Mouse (Mus musculus): ENCODE data around the gene H2afy2. TPM values are rescaled to one million over a fixed set of nuclear protein-coding genes. Genes with fewer than 3 reads are reported as not detected.

H2afy2 gene
- polyA plus RNA-seq, 2 experiments, result 1.5 to 1.7 TPM

DNA sequence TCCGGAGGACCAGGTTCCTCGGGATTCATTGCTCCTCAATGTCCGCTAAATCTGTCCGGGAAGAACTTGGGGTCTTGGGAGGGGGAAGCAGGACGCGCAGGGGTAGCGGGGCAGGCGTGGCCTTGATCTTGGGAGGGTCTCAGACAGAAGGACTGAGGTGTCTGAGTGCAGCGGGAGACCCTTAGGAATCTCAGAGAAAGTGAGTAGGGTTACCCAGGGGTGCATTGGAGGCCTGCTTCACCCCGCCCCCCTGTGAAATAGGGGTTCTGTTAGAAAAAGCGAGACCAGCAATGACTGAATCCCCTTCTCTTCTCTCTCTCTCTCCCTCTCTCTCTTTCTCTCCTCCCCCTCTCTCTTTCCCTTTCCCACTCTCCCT is 68.5 kb downstream of the H2afy2 start:
- peaks cover 0 to 8% of the 10 kb centered on the region in 2 experiments; a peak in 2 of 4 replicates for H3K4me1 ChIP-seq (replicated peaks; ENCODE audit: control insufficient read depth in 2 of 2, insufficient read depth in 2 of 2, low read length in 1 of 2)
- TF ChIP-seq EP300 (IDR thresholded peaks at IDR 0.05; ENCODE audit: low read depth), result no peak
- TF ChIP-seq CTCF (IDR thresholded peaks at IDR 0.05; ENCODE audit: low read depth), result no peak
- 4% methylated on average over 11 of the region's 11 CpGs for WGBS (ENCODE audit: insufficient replicate concordance)
- DNase-seq (ENCODE audit: low read depth in 3 of 3, low spot score in 3 of 3) (no peak), ATAC-seq (ENCODE audit: insufficient read depth) (peak; percentile 6; the same call in 1 of the 2 replicates)
- H3K36me3 ChIP-seq (replicated peaks; ENCODE audit: control insufficient read depth, insufficient read depth, low read depth), result no peaks in the 10 kb centered on the region
- peak overlapping the region; percentile 66 for H3K4me2 ChIP-seq (ENCODE audit: low read depth)
- H3K27me3 ChIP-seq (ENCODE audit: control insufficient read depth, insufficient read depth, low read length), result no peaks in the 10 kb centered on the region; the same call in 1 of the 2 replicates
- no peaks in the 10 kb centered on the region for H3K9me3 ChIP-seq (ENCODE audit: control insufficient read depth, low read length)
- peak overlapping the region; percentile 10; the same call in 1 of the 2 replicates for H3K9ac ChIP-seq (replicated peaks)
- H3K27ac ChIP-seq, result no peak overlapping the region
- peak overlapping the region; percentile 50 to 62 for H3K4me3 ChIP-seq (ENCODE audit: insufficient read depth in 1 of 2, low read depth in 2 of 2, low read length in 2 of 2)

DNA sequence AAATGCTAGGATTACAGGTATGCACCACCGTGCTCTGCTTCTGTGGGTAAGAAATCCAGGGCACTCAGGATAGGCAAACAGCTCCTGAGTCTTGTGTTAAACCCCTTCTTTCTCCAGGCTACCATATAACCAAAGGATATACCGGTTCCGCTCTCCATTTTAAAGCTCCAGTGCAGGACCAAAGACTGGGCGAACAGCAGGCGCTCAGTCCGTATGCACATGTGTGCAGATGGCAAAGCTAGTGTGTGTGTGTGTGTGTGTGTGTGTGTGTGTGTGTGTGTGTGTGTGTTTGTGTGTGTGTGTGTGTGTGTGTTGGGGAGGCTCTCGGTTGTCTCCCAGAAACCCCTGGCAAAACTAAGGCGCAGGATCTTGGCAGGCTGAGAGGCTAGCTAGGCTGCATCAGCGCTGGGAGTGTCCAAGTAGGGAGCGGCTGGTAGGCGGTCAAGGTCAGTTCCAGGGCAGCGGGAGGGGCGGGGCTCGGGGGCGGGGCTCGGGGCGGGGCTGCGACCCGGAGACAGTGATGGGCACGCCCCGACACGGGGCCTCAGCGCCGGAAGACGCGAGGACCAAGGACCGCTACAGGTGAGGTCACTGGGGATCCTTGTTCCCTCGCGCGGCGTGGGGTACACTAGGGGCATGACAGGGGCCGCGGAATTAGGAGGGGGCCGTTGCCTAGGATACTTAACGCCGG is 69.0 kb downstream of the H2afy2 start, which contains the start of gene Aifm2:
Aifm2 (plus strand) TSS at position 493 of the 691 bp plus-strand sequence.
- peak; percentile 88 for ATAC-seq (ENCODE audit: insufficient read depth)
- no peaks in the 10 kb centered on the region for H3K36me3 ChIP-seq (replicated peaks; ENCODE audit: control insufficient read depth, insufficient read depth, low read depth)
- H3K27ac ChIP-seq, result no peak within 1 kb of the TSS
- DNase-seq (ENCODE audit: low read depth in 3 of 3, low spot score in 3 of 3), result peak; percentile 45 to 53 (median 50)
- peak within 1 kb of the TSS; percentile 50 to 62 for H3K4me3 ChIP-seq (ENCODE audit: insufficient read depth in 1 of 2, low read depth in 2 of 2, low read length in 2 of 2)
- TF ChIP-seq EP300 (IDR thresholded peaks at IDR 0.05; ENCODE audit: low read depth), result no peak
- TF ChIP-seq CTCF (IDR thresholded peaks at IDR 0.05; ENCODE audit: low read depth), result no peak
- peaks cover 0 to 8% of the 10 kb centered on the region in 2 experiments; a peak in 2 of 4 replicates for H3K4me1 ChIP-seq (replicated peaks; ENCODE audit: control insufficient read depth in 2 of 2, insufficient read depth in 2 of 2, low read length in 1 of 2)
- 15% methylated on average over 36 of the region's 36 CpGs for WGBS (ENCODE audit: insufficient replicate concordance)
- no peaks in the 10 kb centered on the region for H3K9me3 ChIP-seq (ENCODE audit: control insufficient read depth, low read length)
- peak within 1 kb of the TSS; percentile 10; the same call in 1 of the 2 replicates for H3K9ac ChIP-seq (replicated peaks)
- no peaks in the 10 kb centered on the region; the same call in 1 of the 2 replicates for H3K27me3 ChIP-seq (ENCODE audit: control insufficient read depth, insufficient read depth, low read length)
- H3K4me2 ChIP-seq (ENCODE audit: low read depth), result peak within 1 kb of the TSS; percentile 66

DNA sequence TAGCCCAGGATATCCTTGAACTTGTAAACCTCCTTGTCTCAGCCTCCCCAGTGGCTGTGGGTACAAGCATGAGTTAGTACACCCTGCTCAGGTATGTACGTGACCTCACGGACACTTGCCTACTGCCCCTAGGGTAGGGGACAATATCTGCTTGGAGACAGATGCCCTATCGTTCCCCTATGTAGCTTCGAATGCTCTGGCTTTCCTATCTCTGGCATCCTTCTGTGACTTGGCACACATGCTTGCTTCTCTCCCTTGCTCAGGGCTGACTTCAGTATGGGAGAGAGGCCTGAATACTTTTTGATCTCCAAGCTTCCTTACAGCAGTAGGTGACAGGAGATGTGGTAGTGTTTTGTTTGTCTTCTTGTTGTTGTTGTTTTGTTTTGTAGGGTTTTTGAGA is 69.8 kb downstream of the H2afy2 start:
- no peak for ATAC-seq (ENCODE audit: insufficient read depth)
- 54% methylated on average over 4 of the region's 4 CpGs for WGBS (ENCODE audit: insufficient replicate concordance)
- H3K4me2 ChIP-seq (ENCODE audit: low read depth), result no peak overlapping the region

DNA sequence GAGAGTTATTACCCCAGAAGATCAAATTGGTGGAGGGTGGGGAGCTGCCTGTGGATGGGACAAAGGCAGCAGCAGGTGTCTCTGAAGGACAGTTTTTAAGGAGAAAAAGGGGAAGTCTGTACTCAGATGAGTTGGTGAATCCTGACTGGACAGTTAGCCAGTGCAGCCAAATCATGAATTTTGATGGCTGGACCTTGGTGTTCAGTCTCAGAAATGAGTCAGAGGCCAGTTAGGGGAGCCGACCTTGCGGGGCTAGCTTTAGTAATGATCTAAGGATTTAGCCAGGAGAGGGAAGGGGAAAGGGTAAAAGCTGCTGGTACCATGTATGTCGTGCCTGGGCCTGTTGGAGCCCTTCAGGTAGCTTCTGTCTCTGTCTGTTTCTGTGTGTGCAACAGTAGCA is 70.3 kb downstream of the H2afy2 start:
- H3K9me3 ChIP-seq (ENCODE audit: control insufficient read depth, low read length), result no peaks in the 10 kb centered on the region
- H3K27me3 ChIP-seq (ENCODE audit: control insufficient read depth, insufficient read depth, low read length), result no peaks in the 10 kb centered on the region; the same call in 1 of the 2 replicates
- TF ChIP-seq CTCF (IDR thresholded peaks at IDR 0.05; ENCODE audit: low read depth), result no peak
- no peak for TF ChIP-seq EP300 (IDR thresholded peaks at IDR 0.05; ENCODE audit: low read depth)
- peaks cover 0 to 8% of the 10 kb centered on the region in 2 experiments; a peak in 2 of 4 replicates for H3K4me1 ChIP-seq (replicated peaks; ENCODE audit: control insufficient read depth in 2 of 2, insufficient read depth in 2 of 2, low read length in 1 of 2)
- WGBS (ENCODE audit: insufficient replicate concordance), result 71% methylated on average over 3 of the region's 3 CpGs
- no peak overlapping the region for H3K9ac ChIP-seq (replicated peaks)
- H3K36me3 ChIP-seq (replicated peaks; ENCODE audit: control insufficient read depth, insufficient read depth, low read depth), result no peaks in the 10 kb centered on the region
- H3K27ac ChIP-seq, result no peak overlapping the region
- no peak overlapping the region for H3K4me3 ChIP-seq (ENCODE audit: insufficient read depth in 1 of 2, low read depth in 2 of 2, low read length in 2 of 2)
- ATAC-seq (ENCODE audit: insufficient read depth) (no peak), DNase-seq (ENCODE audit: low read depth in 3 of 3, low spot score in 3 of 3) (no peak)
- H3K4me2 ChIP-seq (ENCODE audit: low read depth), result no peak overlapping the region

More for the DNA sequence above, 69.8 kb downstream of the H2afy2 start:
- TF ChIP-seq CTCF (IDR thresholded peaks at IDR 0.05; ENCODE audit: low read depth) (no peak), EP300 (IDR thresholded peaks at IDR 0.05; ENCODE audit: low read depth) (no peak)
- no peaks in the 10 kb centered on the region for H3K36me3 ChIP-seq (replicated peaks; ENCODE audit: control insufficient read depth, insufficient read depth, low read depth)
- DNase-seq (ENCODE audit: low read depth in 3 of 3, low spot score in 3 of 3), result no peak
- H3K9me3 ChIP-seq (ENCODE audit: control insufficient read depth, low read length), result no peaks in the 10 kb centered on the region
- no peaks in the 10 kb centered on the region; the same call in 1 of the 2 replicates for H3K27me3 ChIP-seq (ENCODE audit: control insufficient read depth, insufficient read depth, low read length)
- H3K4me3 ChIP-seq (ENCODE audit: insufficient read depth in 1 of 2, low read depth in 2 of 2, low read length in 2 of 2), result no peak overlapping the region
- no peak overlapping the region for H3K27ac ChIP-seq
- no peak overlapping the region for H3K9ac ChIP-seq (replicated peaks)
- peaks cover 0 to 8% of the 10 kb centered on the region in 2 experiments; a peak in 2 of 4 replicates for H3K4me1 ChIP-seq (replicated peaks; ENCODE audit: control insufficient read depth in 2 of 2, insufficient read depth in 2 of 2, low read length in 1 of 2)
